Mouse (Mus musculus): ENCODE data around the gene Slc34a2. TPM values are rescaled to one million over a fixed set of nuclear protein-coding genes. Genes with fewer than 3 reads are reported as not detected.

Slc34a2 gene
- not detected in 4 replicates for total RNA-seq (2023; ENCODE audit: inconsistent age)

DNA sequence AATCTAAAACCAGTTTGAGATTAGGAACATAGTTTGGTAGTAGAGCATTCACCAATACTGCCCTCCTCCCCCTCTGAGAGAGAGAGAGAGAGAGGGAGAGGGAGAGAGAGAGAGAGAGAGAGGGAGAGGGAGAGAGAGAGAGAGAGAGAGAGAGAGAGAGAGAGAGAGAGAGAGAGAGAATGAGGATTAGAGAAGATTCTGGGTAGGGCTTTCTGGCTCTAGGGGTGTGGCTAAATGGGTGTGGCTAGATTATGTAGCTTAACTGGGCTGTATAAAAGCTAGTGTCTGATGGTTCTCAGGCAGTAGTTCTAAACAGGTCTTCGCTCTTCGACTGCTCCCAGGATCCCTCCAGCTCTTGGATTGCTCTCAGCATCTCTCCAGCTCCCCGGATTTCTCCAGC lies at the start of gene Slc34a2:
Slc34a2 (plus strand) TSS at position 301 of the 400 bp plus-strand sequence.

Other genes with a start within 250 kb of the Slc34a2 start
- 57.8 to 63.0 TPM (median 60.1 TPM) in 4 replicates for gene Anapc4, start 204.1 kb upstream of the Slc34a2 start, total RNA-seq (2023; ENCODE audit: inconsistent age)
- gene Sel1l3, start 175.8 kb downstream of the Slc34a2 start, total RNA-seq (2023; ENCODE audit: inconsistent age) = 0.77 to 1.3 TPM (median 0.97 TPM) in 4 replicates
- 38.0 to 55.7 TPM (median 51.6 TPM) in 4 replicates for gene Smim20, start 229.0 kb downstream of the Slc34a2 start, total RNA-seq (2023; ENCODE audit: inconsistent age)